Mouse (Mus musculus) adrenal gland, postnatal 4 days (tissue): ENCODE measurements around the gene Ndufs5. TPM values are rescaled to one million over a fixed set of nuclear protein-coding genes. Genes with fewer than 3 reads are reported as not detected.

Experiments used
- DNase-seq, 2 experiments: peaks; one replicate each; pipeline ENCODE4 v3.0.0; 2021 to 2022; ENCODE audit warnings: low spot score in 2 of 2, mixed read lengths in 2 of 2
- total RNA-seq, 2 experiments: library from RNA; stranded (reverse); gene quantifications; 2 replicates each; pipeline ENCODE4 v1.2.3; 2021

Gene Ndufs5
- total RNA-seq, 2 experiments from 2014 or later, result 170 to 195 TPM

GRCm38 (mm10) chr4:123662914-123663687 is 54.9 kb downstream of the Ndufs5 start:
- DNase-seq, result no peak

Other genes starting within 250 kb of the Ndufs5 start
- gene Macf1, start 33.8 kb downstream of the Ndufs5 start, total RNA-seq, result 100 to 1,000 TPM; 176 to 202 TPM
- gene Akirin1, start 32.1 kb upstream of the Ndufs5 start, total RNA-seq, result 10 to 100 TPM; 47.0 to 53.5 TPM
- 1 to 10 TPM; 2.3 to 3.2 TPM for gene Rhbdl2, start 69.7 kb upstream of the Ndufs5 start, total RNA-seq
- gene 4933427I04Rik, start 141.5 kb upstream of the Ndufs5 start, total RNA-seq, result not detected
- 10 to 100 TPM; 48.5 to 51.5 TPM for gene Mycbp, start 186.6 kb upstream of the Ndufs5 start, total RNA-seq
- gene Rragc, start 199.2 kb upstream of the Ndufs5 start, total RNA-seq, result 10 to 100 TPM; 69.0 to 70.6 TPM
- gene 4930535I16Rik, start 199.8 kb upstream of the Ndufs5 start, total RNA-seq, result not detected